Mouse (Mus musculus) small intestine, adult 2 months (tissue): ENCODE results near the gene Kank3.

Experiments
- CTCF ChIP-seq: fragments of 200-500 bp; IDR thresholded peaks from 2 replicates; pipeline ENCODE4 v1.5.1; 2012; ENCODE audit warnings: low read depth, mild to moderate bottlenecking, control low read depth, inconsistent platforms, low read length, moderate library complexity, mixed read lengths; ENCODE audit not compliant: insufficient replicate concordance, insufficient read length; ENCODE audit errors: extremely low read depth
- POLR2A ChIP-seq: fragments of 200-500 bp; IDR thresholded peaks from 2 replicates; pipeline ENCODE4 v1.6.1; 2012; ENCODE audit warnings: low read depth, mild to moderate bottlenecking, control low read depth, inconsistent platforms, low read length, moderate library complexity

GRCm38 (mm10) chr17:33775287-33775686, 35.0 kb upstream of the Kank3 start:
- TF ChIP-seq CTCF (no peak), POLR2A (no peak)
